Mouse (Mus musculus) kidney, postnatal 25 days (tissue): ENCODE results near the gene Speer4b.
"Not testable (repeated sequence)": the region's sequence is repeated elsewhere in the genome, so short reads cannot be mapped to it uniquely, and the experiment has no call there.

Source experiments
- DNase-seq, 2 experiments: peaks; one replicate each; pipeline ENCODE4 v3.0.0; 2021; ENCODE audit warnings: mixed read lengths in 2 of 2

The Speer4b gene

GRCm38 (mm10) chr5:27501338-27501737 lies at the start of gene Speer4b:
TSS of gene Speer4b (minus strand) at chr5:27501438.
- not testable (repeated sequence) for DNase-seq

DNA sequence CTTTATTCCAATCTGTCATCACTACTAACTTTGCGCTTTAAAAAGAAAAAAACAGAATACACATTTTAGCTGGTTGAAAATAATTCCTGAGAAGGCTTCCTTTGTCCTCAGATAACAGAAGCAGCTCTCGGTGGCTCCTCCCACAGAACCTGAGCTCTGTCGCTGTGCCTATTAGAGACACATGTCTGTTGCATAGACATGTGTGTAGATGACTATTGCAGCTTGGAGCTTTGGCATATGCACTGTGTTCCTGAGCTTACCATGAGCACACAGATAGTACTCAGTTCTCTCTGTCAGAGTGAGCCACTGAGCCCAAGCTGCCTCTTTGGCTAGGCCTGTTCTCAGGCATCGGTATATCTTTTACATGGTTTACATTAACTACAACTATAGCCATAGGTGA lies 48.1 kb upstream of the Speer4b start:
- no peak for DNase-seq

DNA sequence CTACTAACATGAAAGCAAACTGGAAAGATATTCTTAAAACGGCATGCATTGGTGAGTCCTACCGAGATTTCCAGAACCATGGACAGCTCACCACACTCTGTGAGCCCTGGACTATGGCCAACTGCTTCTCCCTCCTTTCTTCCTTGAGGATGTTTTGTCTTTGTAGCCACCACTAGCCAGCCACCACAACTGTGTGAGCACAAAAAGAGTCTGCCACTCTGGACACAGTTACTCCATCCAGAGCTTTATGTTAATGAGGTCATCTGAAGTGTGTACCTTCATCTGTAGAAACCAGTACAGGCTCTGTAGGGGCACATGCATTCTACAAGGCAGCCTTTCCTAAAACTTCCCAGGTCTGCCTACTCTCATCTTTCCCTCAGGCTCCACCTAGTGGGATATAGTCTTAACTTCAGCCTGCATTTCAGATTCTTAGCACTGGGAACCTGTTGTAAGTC lies 43.6 kb upstream of the Speer4b start:
- DNase-seq = peak in 1 of 2 experiments; percentile 63

DNA sequence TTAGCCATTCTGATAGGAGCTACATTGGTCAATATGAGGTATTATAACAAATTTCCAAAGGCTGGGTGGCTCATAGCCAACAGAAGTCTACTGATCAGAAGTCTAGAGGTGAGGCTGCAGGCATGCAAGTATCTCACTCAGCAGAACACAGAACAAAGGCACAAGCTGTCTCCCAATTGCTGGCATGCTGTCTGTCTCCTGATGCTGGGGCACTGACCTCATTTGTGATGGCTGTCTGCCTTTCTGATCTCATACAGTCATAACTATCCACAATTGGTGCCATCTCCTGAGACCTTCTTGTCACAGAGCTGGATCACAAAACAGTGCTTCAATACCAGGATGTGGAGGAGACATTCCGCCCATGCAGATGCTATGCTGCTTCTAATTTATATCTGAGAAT lies 25.7 kb upstream of the Speer4b start:
- DNase-seq = no peak

DNA sequence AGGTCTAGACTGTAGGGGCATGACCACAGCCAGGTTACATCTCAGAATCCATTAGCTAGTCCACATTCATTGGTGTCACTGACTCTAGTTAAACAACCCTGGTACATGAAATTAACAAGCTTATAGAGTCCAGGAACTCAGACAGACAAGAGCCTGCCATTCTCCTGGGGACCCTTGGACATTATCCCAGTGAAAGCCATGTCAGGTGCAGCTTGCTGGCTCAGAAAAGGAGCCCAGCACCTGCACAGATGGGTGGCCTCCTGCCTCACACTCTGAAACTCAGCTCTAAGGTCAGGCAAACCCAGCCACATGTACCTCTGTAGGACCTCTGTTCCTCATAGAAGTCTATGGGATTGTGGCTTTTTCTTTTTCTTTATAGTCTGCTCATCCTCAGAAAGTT lies 17.5 kb upstream of the Speer4b start:
- no peak for DNase-seq

- no peak for DNase-seq
These were observed 10.3 kb downstream of the Speer4b start for GRCm38 (mm10) chr5:27490942-27491341.

DNA sequence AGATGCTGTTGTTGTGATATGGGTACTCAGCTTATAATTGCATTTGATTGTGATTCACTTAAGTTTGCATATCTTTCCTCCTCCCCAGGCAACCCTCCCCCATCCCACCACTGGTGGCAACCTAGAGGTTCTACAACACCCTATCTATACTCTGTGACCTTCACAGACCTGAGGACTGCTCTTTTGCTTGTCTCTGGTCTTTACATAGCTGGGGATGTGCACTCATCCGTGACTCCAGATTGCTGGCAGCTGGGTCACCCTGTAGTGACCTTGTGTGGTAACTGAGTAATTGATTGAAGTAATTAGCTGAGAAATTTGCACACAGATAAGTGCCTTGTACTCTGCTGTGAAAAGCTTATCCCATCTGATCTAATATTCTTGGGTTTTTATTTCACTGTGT lies 15.1 kb downstream of the Speer4b start:
- peak in 1 of 2 experiments; percentile 39 for DNase-seq

- no peak for DNase-seq
These were observed 19.5 kb downstream of the Speer4b start for GRCm38 (mm10) chr5:27481706-27482105.

- no peak for DNase-seq
These were observed 26.2 kb downstream of the Speer4b start for GRCm38 (mm10) chr5:27474964-27475465.

- no peak for DNase-seq
These were observed 43.6 kb downstream of the Speer4b start for GRCm38 (mm10) chr5:27457686-27458085.

GRCm38 (mm10) chr5:27456981-27457380 lies 44.3 kb downstream of the Speer4b start:
- DNase-seq = no peak

DNA sequence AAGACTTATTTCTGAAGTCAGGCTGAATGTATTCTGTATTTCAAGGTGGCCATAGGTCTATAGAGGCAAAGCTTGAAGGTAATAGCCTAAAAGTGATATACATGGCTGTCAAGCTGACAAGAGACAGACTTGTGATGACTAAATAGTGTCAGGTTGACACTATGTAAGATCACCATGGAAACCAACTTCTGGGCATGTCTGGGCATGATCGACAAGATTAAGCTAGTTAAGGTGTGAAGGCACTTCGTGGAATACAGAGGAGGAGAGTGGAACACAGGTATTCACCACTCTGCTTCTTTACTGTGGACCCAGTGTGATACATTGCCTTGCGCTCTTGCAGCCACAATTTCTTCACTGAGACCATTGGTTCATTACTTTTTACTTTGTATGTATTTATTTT lies 46.9 kb downstream of the Speer4b start:
- no peak for DNase-seq

- DNase-seq = no peak
These were observed 47.9 kb downstream of the Speer4b start for GRCm38 (mm10) chr5:27453201-27453845.
